In the genomic region with DNA sequence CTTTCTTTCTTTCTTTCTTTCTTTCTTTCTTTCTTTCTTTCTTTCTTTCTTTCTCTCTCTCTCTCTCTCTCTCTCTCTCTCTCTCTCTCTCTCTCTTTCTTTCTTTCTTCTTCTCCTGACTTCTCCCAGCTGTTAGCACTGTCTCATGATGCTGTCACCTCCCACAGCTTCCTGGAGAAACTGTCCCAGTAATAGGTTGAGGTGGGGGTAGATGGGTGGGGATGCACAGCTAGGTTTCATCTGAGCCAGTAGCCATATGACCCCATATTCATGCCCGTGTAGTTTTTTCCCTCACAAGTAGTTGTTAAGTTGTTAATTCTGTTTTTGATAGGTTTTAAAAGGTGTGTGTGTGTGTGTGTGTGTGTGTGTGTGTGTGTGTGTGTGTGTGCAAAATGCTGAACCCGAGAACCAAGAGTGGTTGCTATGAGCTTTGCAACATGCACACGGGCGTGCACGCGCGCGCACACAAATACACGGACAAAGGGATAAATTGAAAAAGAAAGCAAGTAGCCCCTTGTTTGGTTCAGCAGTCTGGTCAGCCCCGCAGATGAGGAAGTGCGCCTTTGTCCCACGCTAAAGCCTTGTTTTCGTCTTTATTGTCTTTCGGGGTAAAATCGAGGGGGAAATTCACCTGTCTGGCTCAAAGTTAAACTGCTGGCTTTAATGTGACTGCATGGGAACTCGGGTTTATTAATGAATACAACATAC, we compare ENCODE assay signal across 8 mouse cellular contexts.
DNase-seq lines count a peak whose midpoint lies in the region; ATAC-seq lines count a peak whose summit lies in the region.

No protein-coding gene starts in this region.

- ATAC-seq in embryonic facial prominence, embryonic 15.5 days (ENCODE audit: insufficient number of reproducible peaks, low FRiP score, low TSS enrichment, low read depth) = no peak
- ATAC-seq in intestine, embryonic 16.5 days = peak; percentile 75

- no peak for DNase-seq in heart, embryonic 10.5 days (ENCODE audit: low spot score)
- no peak for DNase-seq in heart, adult 8-10 months (ENCODE audit: low spot score)
- DNase-seq in MN1 (ENCODE audit: low spot score) = peak; percentile 52
- DNase-seq in midbrain, embryonic 10.5 days (ENCODE audit: low spot score) = peak; percentile 78
- DNase-seq in urinary bladder, postnatal 14 days (ENCODE audit: low spot score) = no peak
- no peak for DNase-seq in Muller cell, postnatal 12 days (ENCODE audit: inconsistent ontology term)

- no peaks in the 10 kb centered on the region for H3K9me3 ChIP-seq in heart, embryonic 10.5 days
- H3K9me3 ChIP-seq in embryonic facial prominence, embryonic 15.5 days (replicated peaks) = no peaks in the 10 kb centered on the region
- no peaks in the 10 kb centered on the region for H3K9me3 ChIP-seq in intestine, embryonic 16.5 days (ENCODE audit: control insufficient read depth, low read length)
- H3K9me3 ChIP-seq in midbrain, embryonic 10.5 days (replicated peaks) = no peaks in the 10 kb centered on the region

- peaks cover 26% of the 10 kb centered on the region for H3K4me1 ChIP-seq in heart, embryonic 10.5 days
- peaks cover 18% of the 10 kb centered on the region for H3K4me1 ChIP-seq in embryonic facial prominence, embryonic 15.5 days
- H3K4me1 ChIP-seq in intestine, embryonic 16.5 days (ENCODE audit: control insufficient read depth, insufficient read depth, low read length) = peaks cover 8% of the 10 kb centered on the region
- peaks cover 51% of the 10 kb centered on the region for H3K4me1 ChIP-seq in midbrain, embryonic 10.5 days

- peak overlapping the region; percentile 52 for H3K4me3 ChIP-seq in heart, embryonic 10.5 days
- H3K4me3 ChIP-seq in embryonic facial prominence, embryonic 15.5 days (replicated peaks) = peak overlapping the region; percentile 31
- peak overlapping the region; percentile 35 for H3K4me3 ChIP-seq in intestine, embryonic 16.5 days (ENCODE audit: low read length)
- H3K4me3 ChIP-seq in midbrain, embryonic 10.5 days = peak overlapping the region; percentile 48

- peak overlapping the region; percentile 51 for H3K4me2 ChIP-seq in embryonic facial prominence, embryonic 15.5 days (replicated peaks)
- peak overlapping the region; percentile 56 for H3K4me2 ChIP-seq in intestine, embryonic 16.5 days (ENCODE audit: low read depth, low read length)

- no peaks in the 10 kb centered on the region for H3K27me3 ChIP-seq in heart, embryonic 10.5 days (ENCODE audit: insufficient read depth, poor library complexity, severe bottlenecking)
- H3K27me3 ChIP-seq in embryonic facial prominence, embryonic 15.5 days = peaks cover 3% of the 10 kb centered on the region; the same call in 1 of the 2 replicates
- H3K27me3 ChIP-seq in intestine, embryonic 16.5 days (replicated peaks; ENCODE audit: control insufficient read depth, insufficient read depth, low read length) = no peaks in the 10 kb centered on the region
- H3K27me3 ChIP-seq in midbrain, embryonic 10.5 days (ENCODE audit: low read depth, poor library complexity, severe bottlenecking) = peaks cover 82% of the 10 kb centered on the region

- peak overlapping the region; percentile 84 for H3K27ac ChIP-seq in heart, embryonic 10.5 days
- H3K27ac ChIP-seq in embryonic facial prominence, embryonic 15.5 days (replicated peaks) = 0 out of 2 replicates have a peak overlapping the region, but pooled peaks have one; percentile 44
- H3K27ac ChIP-seq in intestine, embryonic 16.5 days (ENCODE audit: low read length) = no peak overlapping the region; the same call in 1 of the 2 replicates
- H3K27ac ChIP-seq in midbrain, embryonic 10.5 days (replicated peaks) = peak overlapping the region; percentile 88

- 5% methylated on average over 16 of the region's 16 CpGs for WGBS in heart, embryonic 10.5 days
- 10% methylated on average over 16 of the region's 16 CpGs for WGBS in embryonic facial prominence, embryonic 15.5 days
- WGBS in intestine, embryonic 16.5 days = 6% methylated on average over 16 of the region's 16 CpGs
- 1% methylated on average over 16 of the region's 16 CpGs for WGBS in midbrain, embryonic 10.5 days

- no peak overlapping the region for H3K9ac ChIP-seq in embryonic facial prominence, embryonic 15.5 days
- H3K9ac ChIP-seq in intestine, embryonic 16.5 days (ENCODE audit: low read depth, low read length) = peak overlapping the region; percentile 61

- no peaks in the 10 kb centered on the region for H3K36me3 ChIP-seq in heart, embryonic 10.5 days
- H3K36me3 ChIP-seq in embryonic facial prominence, embryonic 15.5 days = no peaks in the 10 kb centered on the region
- no peaks in the 10 kb centered on the region for H3K36me3 ChIP-seq in intestine, embryonic 16.5 days (ENCODE audit: control insufficient read depth, insufficient read depth, low read length)
- no peaks in the 10 kb centered on the region for H3K36me3 ChIP-seq in midbrain, embryonic 10.5 days

Comparison
In these comparisons a context has a peak if more than half of its experiments do, and no peak if none do; other contexts are left out.
1. DNase-seq: peak in MN1 (single experiment) and midbrain, embryonic 10.5 days (single experiment); none in heart, embryonic 10.5 days (single experiment), heart, adult 8-10 months (single experiment), urinary bladder, postnatal 14 days (single experiment) and Muller cell, postnatal 12 days (single experiment).
2. Peak in every context shown above with its lines, with median percentiles within 50 percentile points of each other: H3K4me3 ChIP-seq.